Mouse (Mus musculus): ENCODE results near the gene Slc5a9.
"Not testable (repeated sequence)": the region's sequence is repeated elsewhere in the genome, so short reads cannot be mapped to it uniquely, and the experiment has no call there.

Slc5a9 gene

GRCm38 (mm10) chr4:111902775-111903174 lies at the start of gene Slc5a9:
Slc5a9 (minus strand) TSS chr4:111902918.
- no peak for DNase-seq (ENCODE audit: low read depth, low spot score)

GRCm38 (mm10) chr4:111919092-111919491 lies 16.4 kb upstream of the Slc5a9 start, which contains the start of gene Skint8:
Skint8 (plus strand) TSS chr4:111919392.
- DNase-seq (ENCODE audit: low read depth, low spot score): no peak

- DNase-seq (ENCODE audit: low read depth, low spot score): peak; percentile 20
These were observed 5.2 kb upstream of the Slc5a9 start for GRCm38 (mm10) chr4:111907926-111908325.

- DNase-seq (ENCODE audit: low read depth, low spot score): no peak
These were observed 1.2 kb downstream of the Slc5a9 start for GRCm38 (mm10) chr4:111901473-111901872.

GRCm38 (mm10) chr4:111900491-111900890 lies 2.2 kb downstream of the Slc5a9 start:
- not testable (repeated sequence) for DNase-seq (ENCODE audit: low read depth, low spot score)

GRCm38 (mm10) chr4:111898566-111898965 lies 4.2 kb downstream of the Slc5a9 start:
- no peak for DNase-seq (ENCODE audit: low read depth, low spot score)

GRCm38 (mm10) chr4:111897755-111898154 lies 5.0 kb downstream of the Slc5a9 start:
- DNase-seq (ENCODE audit: low read depth, low spot score): no peak

- no peak for DNase-seq (ENCODE audit: low read depth, low spot score)
These were observed 10.6 kb downstream of the Slc5a9 start for GRCm38 (mm10) chr4:111892138-111892537.

- peak; percentile 35 for DNase-seq (ENCODE audit: low read depth, low spot score)
These were observed 16.1 kb downstream of the Slc5a9 start for GRCm38 (mm10) chr4:111886607-111887006.

GRCm38 (mm10) chr4:111886018-111886417 lies 16.7 kb downstream of the Slc5a9 start:
- DNase-seq (ENCODE audit: low read depth, low spot score): peak; percentile 47

GRCm38 (mm10) chr4:111883543-111883942 lies 19.2 kb downstream of the Slc5a9 start:
- no peak for DNase-seq (ENCODE audit: low read depth, low spot score)

GRCm38 (mm10) chr4:111880112-111880875 lies 22.4 kb downstream of the Slc5a9 start:
- no peak for DNase-seq (ENCODE audit: low read depth, low spot score)

GRCm38 (mm10) chr4:111867743-111868401 lies 34.8 kb downstream of the Slc5a9 start:
- no peak for DNase-seq (ENCODE audit: low read depth, low spot score)

- DNase-seq (ENCODE audit: low read depth, low spot score): no peak
These were observed 36.0 kb downstream of the Slc5a9 start for GRCm38 (mm10) chr4:111866701-111867100.

- DNase-seq (ENCODE audit: low read depth, low spot score): no peak
These were observed 50.1 kb downstream of the Slc5a9 start for GRCm38 (mm10) chr4:111852626-111853025.

- no peak for DNase-seq (ENCODE audit: low read depth, low spot score)
These were observed 63.8 kb downstream of the Slc5a9 start for GRCm38 (mm10) chr4:111838882-111839281.
